Mouse (Mus musculus) intestine, embryonic 16.5 days (tissue): ENCODE results near the gene Srrm1. TPM values are rescaled to one million over a fixed set of nuclear protein-coding genes. Genes with fewer than 3 reads are reported as not detected.
"Not testable (repeated sequence)": the region's sequence is repeated elsewhere in the genome, so short reads cannot be mapped to it uniquely, and the experiment has no call there.

Experiments used
- ATAC-seq: fragments of 200-750 bp; cut with Nextera tagmentation; 2 replicates; pipeline ENCODE4 v1.8.0; 2017; ENCODE audit warnings: moderate TSS enrichment, moderate library complexity
- H3K27ac ChIP-seq: fragments of 300-500 bp; sonication (generic); 2 replicates; pipeline ENCODE4 v1.5.1; 2014; ENCODE audit warnings: mild to moderate bottlenecking, low read length
- H3K27me3 ChIP-seq: fragments of 300-500 bp; sonication (generic); replicated peaks from 2 replicates; pipeline ENCODE4 v1.6.1; 2014; ENCODE audit warnings: low read length, control low read depth, mixed read lengths; ENCODE audit not compliant: control insufficient read depth, insufficient read depth
- H3K36me3 ChIP-seq: fragments of 300-500 bp; sonication (generic); 2 replicates; pipeline ENCODE4 v1.6.1; 2014; ENCODE audit warnings: low read length, control low read depth; ENCODE audit not compliant: control insufficient read depth, insufficient read depth
- H3K4me1 ChIP-seq: fragments of 300-500 bp; sonication (generic); 2 replicates; pipeline ENCODE4 v1.6.1; 2014; ENCODE audit warnings: low read length, control low read depth, mixed read lengths; ENCODE audit not compliant: control insufficient read depth, insufficient read depth
- H3K4me2 ChIP-seq: fragments of 300-500 bp; sonication (generic); 2 replicates; pipeline ENCODE4 v1.6.1; 2014; ENCODE audit warnings: low read depth, low read length, control low read depth
- H3K4me3 ChIP-seq: fragments of 300-500 bp; sonication (generic); 2 replicates; pipeline ENCODE4 v1.5.1; 2014; ENCODE audit warnings: mild to moderate bottlenecking, low read length
- H3K9ac ChIP-seq: fragments of 300-500 bp; sonication (generic); 2 replicates; pipeline ENCODE4 v1.6.1; 2014; ENCODE audit warnings: low read depth, low read length
- H3K9me3 ChIP-seq: fragments of 300-500 bp; sonication (generic); 2 replicates; pipeline ENCODE4 v1.6.1; 2016; ENCODE audit warnings: low read length, control low read depth; ENCODE audit not compliant: control insufficient read depth
- WGBS: fragments of 180-500 bp; shearing (Covaris S2); extraction: QIAGEN DNeasy Blood & Tissue Kit; methylation state at CpG from one replicate; pipeline ENCODE4 v1.1.7; 2014; 5-methylcytosine and 5-hydroxymethylcytosine counted together
- polyA plus RNA-seq: library from polyadenylated mRNA; unstranded; fragments of >200 nt; fragmentation: Nextera tagmentation; extraction: Ambion mirVana; gene quantifications from 2 replicates; pipeline ENCODE4 v1.2.1, GENCODE M21; 2015

Srrm1 gene
- polyA plus RNA-seq, 1 experiment from 2014 or later = 176 TPM

DNA sequence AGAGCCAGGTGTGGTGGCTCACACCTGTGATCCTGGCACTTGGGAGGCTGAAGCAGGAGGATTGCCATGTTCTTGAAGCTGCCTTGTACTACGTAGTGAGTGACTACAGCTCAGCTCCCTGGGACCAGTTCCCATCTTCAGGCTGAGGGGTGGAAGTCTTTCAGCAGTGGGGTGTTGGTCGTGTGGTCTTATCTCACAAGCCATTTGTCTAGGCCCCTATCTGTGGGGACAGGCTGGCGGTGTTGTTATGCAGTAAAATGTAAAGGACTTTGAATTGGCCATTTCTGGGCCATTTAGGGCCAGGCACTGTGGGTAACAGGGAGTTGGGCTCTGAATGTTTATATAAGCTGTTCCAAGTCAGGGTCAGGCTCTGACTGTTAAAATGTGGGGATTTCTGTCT, 65.1 kb downstream of the Srrm1 start:
- ATAC-seq = peak; percentile 69

DNA sequence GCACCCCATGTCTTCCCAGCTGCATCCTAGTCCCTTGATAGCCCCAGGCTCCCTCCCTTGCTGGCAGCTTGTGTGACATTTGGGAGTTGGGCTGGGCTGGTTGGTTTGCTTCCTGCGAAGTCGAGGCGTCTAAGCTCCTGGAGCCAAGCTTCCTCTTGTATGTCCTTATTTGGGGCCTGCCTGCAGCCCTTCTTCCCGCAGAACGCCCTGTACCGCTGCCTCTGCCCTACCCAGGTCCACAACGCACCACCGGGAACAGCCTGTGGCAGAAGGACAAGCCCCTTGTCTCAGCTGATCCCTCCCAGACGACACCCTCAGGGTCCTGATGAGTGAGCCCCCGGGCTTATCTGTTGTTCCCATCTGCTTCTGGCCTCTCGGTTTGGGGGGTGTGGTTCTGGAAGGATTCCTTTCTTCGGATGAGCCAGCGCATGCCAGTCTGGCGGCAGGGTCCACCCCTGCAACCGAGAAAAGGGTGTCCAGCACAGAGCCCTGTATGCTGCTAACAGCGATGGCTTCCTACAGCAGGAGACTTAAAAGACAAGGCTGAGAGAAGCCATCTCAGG, 66.2 kb downstream of the Srrm1 start:
- peak overlapping the region; percentile 70 for H3K27ac ChIP-seq
- H3K4me3 ChIP-seq = peak overlapping the region; percentile 11; the same call in 1 of the 2 replicates
- H3K4me2 ChIP-seq = peak overlapping the region; percentile 41
- no peaks in the 10 kb centered on the region for H3K9me3 ChIP-seq
- peak overlapping the region; percentile 60 for H3K9ac ChIP-seq
- peak; percentile 59 for ATAC-seq
- 8% methylated on average over 16 of the region's 16 CpGs for WGBS
- peaks cover 33% of the 10 kb centered on the region for H3K4me1 ChIP-seq
- no peaks in the 10 kb centered on the region for H3K27me3 ChIP-seq
- H3K36me3 ChIP-seq = no peaks in the 10 kb centered on the region

More for the DNA sequence above, 65.1 kb downstream of the Srrm1 start:
- H3K36me3 ChIP-seq = no peaks in the 10 kb centered on the region
- H3K27me3 ChIP-seq = no peaks in the 10 kb centered on the region
- no peak overlapping the region for H3K9ac ChIP-seq
- no peak overlapping the region for H3K4me3 ChIP-seq
- no peaks in the 10 kb centered on the region for H3K9me3 ChIP-seq
- peaks cover 41% of the 10 kb centered on the region for H3K4me1 ChIP-seq
- no peak overlapping the region for H3K4me2 ChIP-seq
- WGBS = 38% methylated on average over 3 of the region's 3 CpGs
- peak overlapping the region; percentile 68 for H3K27ac ChIP-seq

DNA sequence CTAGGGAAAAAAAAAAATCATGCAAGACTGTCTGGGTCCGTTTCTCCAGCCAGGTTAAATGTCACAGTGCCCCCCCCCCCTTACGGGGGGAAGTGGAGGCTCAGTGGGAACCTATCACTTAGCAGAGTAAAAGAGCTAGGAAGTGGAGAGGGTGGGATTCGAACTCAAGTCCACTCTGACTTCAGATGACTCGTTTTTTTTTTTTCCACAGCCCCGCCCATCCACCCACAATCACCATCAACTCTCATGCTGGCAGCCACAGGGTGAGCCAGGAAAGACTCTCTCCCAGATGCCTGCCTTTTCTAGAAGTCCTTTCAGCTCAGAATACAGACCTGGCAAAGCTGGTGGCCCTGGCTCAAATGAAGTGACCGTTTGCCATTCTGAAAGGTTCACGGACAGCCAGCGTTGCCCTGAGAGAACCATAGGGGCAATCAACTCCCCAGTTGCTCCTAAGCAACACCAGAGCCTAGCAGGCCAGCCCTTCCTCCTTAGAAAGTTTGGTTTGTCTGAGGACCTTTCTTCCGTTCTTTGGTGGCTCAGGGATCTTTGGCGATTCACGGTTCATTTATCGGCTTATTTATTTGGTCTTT, 67.0 kb downstream of the Srrm1 start:
- no peak overlapping the region for H3K4me2 ChIP-seq

DNA sequence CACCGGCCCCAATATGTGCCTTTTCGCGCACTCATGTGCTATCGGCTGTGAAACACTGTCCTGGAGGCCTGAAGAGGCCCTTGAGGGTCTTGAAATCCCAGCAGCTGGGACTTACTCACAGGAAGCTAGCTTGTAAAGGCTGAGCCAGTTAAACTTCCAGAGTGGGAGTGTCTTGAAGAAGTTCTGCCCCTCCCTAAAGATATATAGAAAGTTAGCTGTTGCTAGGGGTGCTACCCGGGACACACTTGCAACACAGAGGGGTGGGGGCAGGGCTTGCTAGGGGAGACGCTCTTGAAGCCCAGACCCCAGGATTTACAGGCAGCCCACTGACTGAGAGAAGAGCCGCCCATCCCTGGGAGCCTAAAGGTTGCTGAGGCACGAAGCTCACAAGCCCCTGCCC, 67.7 kb downstream of the Srrm1 start:
- WGBS = 53% methylated on average over 8 of the region's 8 CpGs
- Histone ChIP-seq H3K36me3 (no peaks in the 10 kb centered on the region), H3K4me2 (no peak overlapping the region), H3K4me1 (peaks cover 29% of the 10 kb centered on the region), H3K4me3 (no peak overlapping the region), H3K27ac (peak overlapping the region; percentile 13; the same call in 1 of the 2 replicates), H3K9ac (no peak overlapping the region), H3K27me3 (no peaks in the 10 kb centered on the region), H3K9me3 (no peaks in the 10 kb centered on the region)
- peak; percentile 12; the same call in 1 of the 2 replicates for ATAC-seq

More for the DNA sequence above, 67.0 kb downstream of the Srrm1 start:
- Histone ChIP-seq H3K4me1 (peaks cover 29% of the 10 kb centered on the region), H3K27ac (peak overlapping the region; percentile 70), H3K9ac (peak overlapping the region; percentile 60; the same call in 1 of the 2 replicates), H3K27me3 (no peaks in the 10 kb centered on the region), H3K9me3 (no peaks in the 10 kb centered on the region), H3K36me3 (no peaks in the 10 kb centered on the region), H3K4me3 (no peak overlapping the region)
- WGBS = 59% methylated on average over 12 of the region's 12 CpGs
- no peak for ATAC-seq

GRCm38 (mm10) chr4:135283875-135284274, 69.2 kb downstream of the Srrm1 start:
- Histone ChIP-seq H3K36me3 (no peaks in the 10 kb centered on the region), H3K4me1 (peaks cover 29% of the 10 kb centered on the region), H3K9ac (no peak overlapping the region), H3K9me3 (no peaks in the 10 kb centered on the region), H3K27me3 (no peaks in the 10 kb centered on the region), H3K27ac (no peak overlapping the region), H3K4me2 (no peak overlapping the region), H3K4me3 (no peak overlapping the region)
- WGBS = 83% methylated on average over 7 of the region's 7 CpGs
- no peak for ATAC-seq

DNA sequence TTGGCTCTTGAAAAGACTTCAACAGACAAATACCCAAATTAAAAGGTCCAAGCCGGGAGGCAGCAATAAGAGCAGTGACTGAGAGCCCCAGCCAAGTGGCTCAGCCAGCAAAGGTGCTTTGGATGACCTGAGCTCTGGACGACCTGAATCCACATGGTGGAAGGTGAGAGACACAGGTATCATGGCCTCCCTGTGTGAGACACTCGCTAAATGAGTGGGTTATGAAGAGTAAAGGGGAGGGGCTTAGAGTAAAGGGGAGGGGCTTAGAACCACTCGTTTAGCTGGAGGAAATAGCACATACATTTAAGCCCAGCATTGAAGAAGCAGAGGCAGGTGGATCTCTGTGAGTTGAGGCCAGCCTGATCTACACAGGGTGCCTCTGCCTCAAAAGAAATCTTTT, 69.7 kb downstream of the Srrm1 start:
- WGBS = 75% methylated on average over 4 of the region's 4 CpGs
- no peaks in the 10 kb centered on the region for H3K9me3 ChIP-seq
- H3K36me3 ChIP-seq = no peaks in the 10 kb centered on the region
- no peak overlapping the region for H3K27ac ChIP-seq
- H3K27me3 ChIP-seq = no peaks in the 10 kb centered on the region
- H3K4me3 ChIP-seq = no peak overlapping the region
- H3K4me1 ChIP-seq = peaks cover 26% of the 10 kb centered on the region
- H3K4me2 ChIP-seq = no peak overlapping the region
- no peak for ATAC-seq
- no peak overlapping the region for H3K9ac ChIP-seq

- 57% methylated on average over 13 of the region's 13 CpGs for WGBS
- H3K27me3 ChIP-seq = no peaks in the 10 kb centered on the region
- peaks cover 22% of the 10 kb centered on the region for H3K4me1 ChIP-seq
- ATAC-seq = no peak
- H3K9me3 ChIP-seq = no peaks in the 10 kb centered on the region
- H3K4me2 ChIP-seq = no peak overlapping the region
- H3K9ac ChIP-seq = no peak overlapping the region
- H3K36me3 ChIP-seq = no peaks in the 10 kb centered on the region
- no peak overlapping the region for H3K27ac ChIP-seq
- H3K4me3 ChIP-seq = no peak overlapping the region
Measured at GRCm38 (mm10) chr4:135282651-135283290, 70.3 kb downstream of the Srrm1 start.

DNA sequence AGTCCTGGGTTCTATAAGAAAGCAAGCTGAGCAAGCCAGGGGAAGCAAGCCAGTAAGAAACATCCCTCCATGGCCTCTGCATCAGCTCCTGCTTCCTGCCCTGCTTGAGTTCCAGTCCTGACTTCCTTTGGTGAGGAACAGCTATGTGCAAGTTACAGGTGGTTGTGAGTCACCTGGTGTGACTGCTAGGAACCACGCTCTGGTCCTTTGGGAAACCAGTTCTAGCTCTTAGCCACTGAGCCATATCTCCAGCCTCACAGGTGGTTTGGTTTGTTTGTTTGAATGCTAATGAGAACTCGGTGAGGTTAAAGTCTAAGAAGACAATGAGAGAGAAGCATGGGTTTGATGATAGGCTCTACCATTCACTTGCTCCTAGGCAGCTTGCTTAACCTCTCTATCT, 73.1 kb downstream of the Srrm1 start:
- not testable (repeated sequence) for H3K36me3 ChIP-seq, H3K27me3 ChIP-seq, H3K4me1 ChIP-seq, H3K4me3 ChIP-seq, H3K4me2 ChIP-seq, ATAC-seq, H3K27ac ChIP-seq, H3K9me3 ChIP-seq, H3K9ac ChIP-seq
- 67% methylated on average over 2 of the region's 2 CpGs for WGBS

GRCm38 (mm10) chr4:135276681-135277379, 76.3 kb downstream of the Srrm1 start:
- 35% methylated on average over 4 of the region's 4 CpGs for WGBS
- Histone ChIP-seq H3K4me2 (no peak overlapping the region), H3K27ac (peak overlapping the region; percentile 16; the same call in 1 of the 2 replicates), H3K4me3 (no peak overlapping the region), H3K36me3 (no peaks in the 10 kb centered on the region), H3K27me3 (no peaks in the 10 kb centered on the region), H3K4me1 (peaks cover 15% of the 10 kb centered on the region), H3K9me3 (no peaks in the 10 kb centered on the region), H3K9ac (no peak overlapping the region)
- no peak for ATAC-seq
